Mouse (Mus musculus) c-Kit-positive CD71-positive TER-119-negative erythroid progenitor cells, embryonic 14.5 days (primary cell): Measurements from ENCODE around the gene Evx2.

Experiments used
- DNase-seq: peaks from one replicate; pipeline ENCODE4 v3.0.0-alpha.2; 2013; ENCODE audit warnings: low read depth

Evx2 gene

DNA sequence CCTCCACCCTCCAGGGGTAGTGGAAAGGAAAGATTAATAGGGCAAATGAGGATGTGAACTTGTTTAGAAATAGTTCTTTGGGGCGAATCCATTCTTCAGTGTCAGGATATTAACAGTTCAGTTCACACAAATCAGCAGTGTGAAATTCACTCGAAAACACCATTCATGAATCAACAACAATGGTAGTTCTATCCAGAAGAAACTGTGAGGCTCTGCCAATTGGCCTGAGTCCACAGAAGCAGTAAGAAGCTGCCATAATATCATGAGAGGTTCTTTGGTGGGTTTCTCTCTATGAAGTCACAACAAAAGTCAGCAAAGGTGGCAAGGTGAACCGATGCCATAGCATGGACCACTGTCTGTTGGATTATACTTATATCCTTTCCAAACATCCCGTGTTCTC, 48.0 kb downstream of the Evx2 start:
- DNase-seq: no peak

DNA sequence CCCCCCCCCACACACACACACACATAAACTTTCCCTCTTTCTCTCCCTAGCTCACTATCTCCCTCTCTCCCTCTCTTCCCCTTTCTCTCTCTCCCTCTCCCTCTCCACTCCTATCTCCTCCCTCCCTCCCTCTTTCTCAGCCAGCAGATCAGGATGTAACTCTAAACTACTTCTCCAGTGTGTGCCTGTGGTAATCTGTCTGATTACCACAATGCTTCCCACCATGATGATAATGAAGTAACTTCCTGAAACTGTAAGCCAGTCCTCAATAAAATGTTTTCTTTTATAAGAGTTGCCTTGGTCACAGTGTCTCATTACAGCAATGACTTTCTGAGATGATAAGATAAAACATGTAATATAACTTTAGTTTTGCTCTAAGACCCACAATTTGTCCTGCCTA, 50.0 kb downstream of the Evx2 start:
- DNase-seq: no peak

DNA sequence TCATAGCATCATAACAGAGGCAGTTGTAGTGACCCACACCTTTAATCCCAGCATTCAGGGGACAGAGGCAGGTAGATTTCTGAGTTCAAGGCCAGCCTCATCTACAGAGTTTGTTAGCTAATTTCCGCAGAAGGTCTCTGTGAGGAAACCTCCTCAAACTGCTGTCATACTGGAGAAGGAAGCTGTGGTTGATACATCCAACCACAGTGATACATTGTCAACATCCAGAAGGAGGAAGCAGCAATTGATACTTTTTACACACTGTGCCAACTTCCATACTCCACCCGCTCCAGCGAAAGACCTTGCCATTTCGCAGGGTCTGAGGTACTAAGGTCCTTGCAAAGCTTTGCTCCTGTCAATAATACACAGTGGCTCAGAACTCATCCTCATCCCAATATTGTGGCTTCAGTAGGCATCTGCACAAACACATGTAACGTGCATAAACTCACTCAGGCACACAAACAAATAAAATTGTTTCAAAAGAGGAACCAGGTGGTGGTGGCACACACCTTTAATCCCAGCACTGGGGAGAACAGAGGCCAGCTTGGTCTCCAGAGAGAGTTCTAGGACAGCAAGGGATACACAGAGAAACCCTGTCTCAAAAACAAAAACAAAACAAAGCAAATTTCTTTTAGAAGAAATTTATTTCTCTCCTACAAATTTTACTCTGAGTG, 53.1 kb downstream of the Evx2 start:
- no peak for DNase-seq

DNA sequence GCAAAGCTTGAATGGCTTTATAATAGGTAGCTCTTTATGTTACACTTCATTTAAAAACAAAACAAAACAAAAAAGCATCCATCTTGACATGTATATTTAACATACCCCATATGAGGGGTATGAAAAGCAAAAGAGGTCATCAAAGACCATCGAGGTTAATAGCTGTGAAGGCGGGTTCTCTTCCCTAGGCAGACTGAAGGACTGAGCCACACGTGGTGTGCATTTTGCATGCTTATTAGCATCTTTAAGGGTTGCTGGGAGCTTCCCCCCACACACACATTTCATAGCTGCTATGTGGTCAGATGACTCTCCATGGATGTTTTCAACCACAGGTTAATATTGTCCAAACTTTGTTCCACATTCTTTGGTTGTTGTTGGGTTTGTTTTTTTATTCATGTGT, 55.3 kb downstream of the Evx2 start:
- no peak for DNase-seq
